Mouse (Mus musculus) ovary, adult 18-20 months (tissue): ENCODE data around the gene Pex6.
A peak's percentile ranks its signal among the peaks of the same experiment; 100 is the strongest.

Experiments
- DNase-seq: peaks from one replicate; pipeline ENCODE4 v3.0.0; 2022; ENCODE audit warnings: low spot score, mixed read lengths

Pex6 gene

DNA sequence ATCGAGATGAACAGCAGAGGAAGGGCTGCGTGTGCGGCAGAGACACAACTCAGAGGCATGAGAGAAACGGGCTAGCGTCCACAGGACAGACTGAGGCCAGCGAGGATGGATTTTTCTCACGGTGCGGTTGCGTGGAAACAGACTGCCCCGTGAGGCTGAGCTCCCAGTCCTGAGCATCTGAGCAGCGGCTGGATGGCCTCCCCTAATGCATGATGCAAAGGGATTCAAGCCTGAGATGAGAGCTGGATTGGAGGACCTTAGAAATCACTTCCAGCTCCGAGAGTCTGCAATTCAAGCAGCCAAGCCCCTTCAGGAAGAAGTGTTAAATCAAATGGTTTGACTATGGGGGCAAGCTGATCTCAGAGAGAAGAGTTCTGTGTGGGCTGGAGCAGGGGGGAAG lies 9.8 kb upstream of the Pex6 start:
- DNase-seq, result no peak

GRCm38 (mm10) chr17:46702100-46702499 lies 9.2 kb upstream of the Pex6 start:
- no peak for DNase-seq

DNA sequence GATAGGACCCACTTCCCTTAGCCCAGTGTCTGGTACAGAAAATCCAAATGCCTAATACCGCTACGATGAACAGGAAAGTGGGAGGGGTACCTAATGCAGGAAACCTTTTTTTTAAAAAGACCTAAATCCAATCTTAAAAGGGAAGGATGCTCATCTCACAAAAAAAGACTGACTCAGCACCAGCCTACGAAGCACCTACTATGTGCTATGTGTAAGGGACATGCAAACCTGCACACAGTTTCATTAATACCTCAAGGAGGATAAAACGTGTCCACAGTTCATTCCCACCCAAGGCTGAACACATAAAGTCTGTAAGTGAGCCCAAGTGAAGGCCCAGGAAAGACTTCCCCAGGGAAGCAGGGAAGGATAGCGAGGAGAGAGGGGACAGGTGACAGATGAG lies 8.8 kb upstream of the Pex6 start:
- DNase-seq, result no peak

GRCm38 (mm10) chr17:46703971-46704886 lies 7.0 kb upstream of the Pex6 start:
- no peak for DNase-seq

GRCm38 (mm10) chr17:46704887-46705835 lies 6.1 kb upstream of the Pex6 start, which contains the start of gene Ppp2r5d:
Gene Ppp2r5d, minus strand, starts transcription at chr17:46705111.
- peak; percentile 95 for DNase-seq

GRCm38 (mm10) chr17:46706375-46707089 lies 4.7 kb upstream of the Pex6 start:
- DNase-seq, result no peak

GRCm38 (mm10) chr17:46711612-46712271 lies 479 bp downstream of the Pex6 start:
- no peak for DNase-seq

- DNase-seq, result no peak
These were observed 1.2 kb downstream of the Pex6 start for GRCm38 (mm10) chr17:46712442-46712841.

- no peak for DNase-seq
These were observed 2.6 kb downstream of the Pex6 start for GRCm38 (mm10) chr17:46713849-46714248.

DNA sequence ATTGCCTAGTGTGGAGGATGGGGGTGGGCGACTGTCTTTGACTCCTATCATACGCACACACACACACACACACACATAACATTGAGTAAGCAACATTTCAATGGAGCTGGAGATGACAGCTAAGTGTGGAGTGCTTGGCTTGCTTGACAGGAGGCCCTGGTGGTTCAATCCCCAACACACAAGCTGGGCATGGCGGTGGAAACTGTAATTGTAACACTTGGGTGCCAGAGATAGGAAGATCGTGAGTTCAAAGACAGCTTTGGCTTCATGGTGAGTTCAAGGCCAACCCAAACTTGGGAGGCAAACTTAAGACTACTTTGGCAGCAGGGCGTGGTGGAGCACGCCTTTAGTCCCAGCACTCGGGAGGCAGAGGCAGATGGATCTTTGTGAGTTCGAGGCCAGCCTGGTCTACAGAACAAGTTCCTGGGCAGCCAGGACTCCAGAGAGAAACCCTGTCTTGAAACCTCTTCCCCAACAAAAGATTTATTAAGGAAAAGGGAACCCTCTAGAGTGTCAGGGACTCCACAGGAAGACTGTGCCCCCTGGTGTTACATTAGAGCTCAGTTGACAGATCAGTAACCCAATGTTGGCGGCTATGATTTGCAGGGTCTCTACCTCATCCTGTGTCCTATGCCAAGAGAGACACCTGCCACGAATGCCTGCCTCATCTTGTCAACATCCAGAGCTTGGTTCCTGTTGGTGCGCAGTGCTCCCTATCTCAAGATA lies 3.7 kb downstream of the Pex6 start:
- no peak for DNase-seq

DNA sequence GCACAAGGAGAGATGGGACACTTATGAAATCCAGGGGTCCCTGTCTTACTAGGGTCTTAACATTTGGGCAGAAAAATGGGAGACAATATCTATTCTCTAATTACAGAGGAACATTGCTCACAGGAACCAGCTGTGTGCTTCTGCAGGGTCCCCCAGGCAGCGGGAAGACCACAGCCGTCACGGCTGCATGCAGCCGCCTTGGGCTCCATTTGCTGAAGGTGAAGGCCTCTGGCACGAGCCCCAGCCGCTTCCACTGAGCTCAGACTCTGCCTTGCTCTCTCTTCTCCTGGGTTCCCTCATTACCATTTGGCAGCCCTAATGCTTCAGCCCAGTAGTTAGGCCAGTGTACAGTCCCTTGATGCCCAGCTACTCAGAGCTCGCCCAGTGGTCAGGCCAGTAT lies 9.8 kb downstream of the Pex6 start:
- DNase-seq, result no peak

- no peak for DNase-seq
These were observed 13.3 kb downstream of the Pex6 start for GRCm38 (mm10) chr17:46724477-46725084.

- DNase-seq, result no peak
These were observed 14.0 kb downstream of the Pex6 start for GRCm38 (mm10) chr17:46725273-46725672.

- DNase-seq, result no peak
These were observed 14.7 kb downstream of the Pex6 start for GRCm38 (mm10) chr17:46725731-46726645.

DNA sequence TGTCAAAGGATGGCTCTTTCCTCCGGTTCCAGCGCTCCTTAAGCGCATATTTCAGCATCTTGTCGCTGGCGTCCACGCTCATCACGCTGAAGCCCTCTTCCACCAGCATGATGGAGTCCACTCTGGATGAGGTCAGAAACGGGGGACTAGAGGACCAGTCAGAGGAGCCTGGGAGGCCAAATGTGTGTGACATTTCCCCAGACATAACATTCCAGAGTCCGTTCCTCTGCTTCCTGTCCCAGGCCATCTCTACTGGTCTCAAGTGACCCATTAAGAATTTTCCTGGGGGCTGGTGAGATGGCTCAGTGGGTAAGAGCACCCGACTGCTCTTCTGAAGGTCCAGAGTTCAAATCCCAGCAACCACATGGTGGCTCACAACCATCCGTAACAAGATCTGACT lies 16.0 kb downstream of the Pex6 start:
- no peak for DNase-seq

- no peak for DNase-seq
These were observed 16.8 kb downstream of the Pex6 start for GRCm38 (mm10) chr17:46728021-46728420.

DNA sequence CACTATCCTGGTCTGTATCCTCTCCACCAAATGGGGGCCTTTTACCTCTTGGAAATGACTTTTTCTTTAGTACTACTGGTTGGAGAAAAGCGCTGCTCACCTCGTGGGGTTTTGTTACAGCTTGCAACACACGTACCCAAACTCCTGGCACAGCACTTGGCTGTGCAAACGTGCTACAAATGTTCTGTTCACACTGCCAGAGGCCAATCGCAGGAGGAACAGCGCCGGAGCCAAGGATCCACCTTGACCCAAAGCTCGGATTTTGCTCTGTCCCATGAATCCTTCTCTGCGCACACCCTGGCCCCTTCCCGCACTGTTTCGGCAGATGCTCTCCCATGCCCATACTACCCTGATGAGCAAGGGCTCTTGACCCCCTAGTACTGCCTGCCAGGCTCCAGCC lies 17.2 kb downstream of the Pex6 start:
- DNase-seq, result no peak

DNA sequence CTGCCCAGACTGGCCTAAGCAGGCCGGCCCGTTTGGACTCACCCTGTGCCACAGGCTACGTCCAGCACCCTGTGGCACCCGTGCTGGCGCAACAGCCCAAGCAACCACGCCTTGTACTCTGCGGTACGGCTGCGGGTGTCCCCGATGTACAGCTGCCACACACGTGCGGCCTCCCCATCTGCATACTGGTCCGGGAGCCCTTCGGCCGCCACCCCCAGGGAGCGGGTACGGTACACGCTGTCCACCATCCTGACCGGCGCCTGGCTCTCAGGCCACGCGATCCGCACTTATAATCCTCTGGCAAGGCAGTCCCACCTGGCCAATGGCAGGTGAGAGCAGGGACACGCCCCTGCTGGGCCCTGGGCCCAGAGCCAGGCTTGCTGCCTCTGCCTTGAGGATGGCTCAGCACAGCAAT lies 17.6 kb downstream of the Pex6 start, which contains the start of gene Gnmt:
Gene Gnmt (minus strand): TSS at position 265 of the 415 bp plus-strand sequence.
- DNase-seq, result no peak

GRCm38 (mm10) chr17:46734055-46734454 lies 22.8 kb downstream of the Pex6 start:
- DNase-seq, result no peak
